Mouse (Mus musculus): ENCODE measurements at regions not wholly inside any gene's neighbourhood (a gene's known extent, or its start where the extent isn't known, plus 50 kb on each side); places are given as distances from the start of the nearest gene placed in this dataset.

- H3K4me2 ChIP-seq = no peak overlapping the region
- no peak for ATAC-seq (ENCODE audit: insufficient read depth)
- no peak overlapping the region for H3K9ac ChIP-seq
- H3K9me3 ChIP-seq (replicated peaks) = no peaks in the 10 kb centered on the region
- H3K4me3 ChIP-seq (replicated peaks) = no peak overlapping the region
- no peak overlapping the region for H3K27ac ChIP-seq (replicated peaks)
- no peaks in the 10 kb centered on the region for H3K27me3 ChIP-seq
- H3K4me1 ChIP-seq (replicated peaks) = no peaks in the 10 kb centered on the region
- no peaks in the 10 kb centered on the region for H3K36me3 ChIP-seq (replicated peaks)
Observed at GRCm38 (mm10) chr10:37436849-37437248, 298.1 kb upstream of the Marcks start.

GRCm38 (mm10) chr10:37434229-37434628, 295.5 kb upstream of the Marcks start:
- WGBS (ENCODE audit: insufficient replicate concordance) = 44% methylated on average over 5 of the region's 5 CpGs
- ATAC-seq (ENCODE audit: insufficient read depth) = no peak
- H3K4me1 ChIP-seq (replicated peaks) = no peaks in the 10 kb centered on the region

GRCm38 (mm10) chr10:37423047-37423446, 284.3 kb upstream of the Marcks start:
- Histone ChIP-seq H3K9me3 (replicated peaks) (no peaks in the 10 kb centered on the region), H3K36me3 (replicated peaks) (no peaks in the 10 kb centered on the region), H3K9ac (no peak overlapping the region), H3K4me1 (replicated peaks) (no peaks in the 10 kb centered on the region), H3K27me3 (no peaks in the 10 kb centered on the region), H3K4me3 (replicated peaks) (no peak overlapping the region), H3K27ac (replicated peaks) (no peak overlapping the region), H3K4me2 (no peak overlapping the region)
- WGBS (ENCODE audit: insufficient replicate concordance) = 35% methylated on average over 1 of the region's 1 CpGs
- no peak for ATAC-seq (ENCODE audit: insufficient read depth)

More at GRCm38 (mm10) chr10:37434229-37434628, 295.5 kb upstream of the Marcks start:
- Histone ChIP-seq H3K9ac (no peak overlapping the region), H3K9me3 (replicated peaks) (no peaks in the 10 kb centered on the region), H3K36me3 (replicated peaks) (no peaks in the 10 kb centered on the region), H3K27me3 (no peaks in the 10 kb centered on the region), H3K27ac (replicated peaks) (no peak overlapping the region), H3K4me3 (replicated peaks) (no peak overlapping the region), H3K4me2 (no peak overlapping the region)

GRCm38 (mm10) chr10:37422612-37423011, 283.9 kb upstream of the Marcks start:
- Histone ChIP-seq H3K4me2 (no peak overlapping the region), H3K27ac (replicated peaks) (no peak overlapping the region), H3K4me3 (replicated peaks) (no peak overlapping the region), H3K4me1 (replicated peaks) (no peaks in the 10 kb centered on the region), H3K9ac (no peak overlapping the region), H3K36me3 (replicated peaks) (no peaks in the 10 kb centered on the region), H3K27me3 (no peaks in the 10 kb centered on the region), H3K9me3 (replicated peaks) (no peaks in the 10 kb centered on the region)
- 68% methylated on average over 2 of the region's 2 CpGs for WGBS (ENCODE audit: insufficient replicate concordance)
- ATAC-seq (ENCODE audit: insufficient read depth) = no peak

- 48% methylated on average over 1 of the region's 1 CpGs for WGBS (ENCODE audit: insufficient replicate concordance)
- ATAC-seq (ENCODE audit: insufficient read depth) = no peak
- no peaks in the 10 kb centered on the region for H3K27me3 ChIP-seq
Observed at GRCm38 (mm10) chr10:37416321-37416720, 277.6 kb upstream of the Marcks start.

GRCm38 (mm10) chr10:37412401-37412800, 273.7 kb upstream of the Marcks start:
- WGBS (ENCODE audit: insufficient replicate concordance) = 67% methylated on average over 1 of the region's 1 CpGs
- Histone ChIP-seq H3K9me3 (replicated peaks) (no peaks in the 10 kb centered on the region), H3K4me3 (replicated peaks) (no peak overlapping the region), H3K36me3 (replicated peaks) (no peaks in the 10 kb centered on the region), H3K4me2 (no peak overlapping the region), H3K9ac (no peak overlapping the region), H3K27ac (replicated peaks) (no peak overlapping the region), H3K27me3 (no peaks in the 10 kb centered on the region), H3K4me1 (replicated peaks) (no peaks in the 10 kb centered on the region)
- ATAC-seq (ENCODE audit: insufficient read depth) = no peak

More at GRCm38 (mm10) chr10:37416321-37416720, 277.6 kb upstream of the Marcks start:
- Histone ChIP-seq H3K27ac (replicated peaks) (no peak overlapping the region), H3K9ac (no peak overlapping the region), H3K9me3 (replicated peaks) (no peaks in the 10 kb centered on the region), H3K4me2 (no peak overlapping the region), H3K36me3 (replicated peaks) (no peaks in the 10 kb centered on the region), H3K4me3 (replicated peaks) (no peak overlapping the region), H3K4me1 (replicated peaks) (no peaks in the 10 kb centered on the region)

- H3K9ac ChIP-seq = no peak overlapping the region
- ATAC-seq (ENCODE audit: insufficient read depth) = no peak
Observed at GRCm38 (mm10) chr10:37409749-37410148, 271.0 kb upstream of the Marcks start.

GRCm38 (mm10) chr10:37407487-37407886, 268.8 kb upstream of the Marcks start:
- ATAC-seq (ENCODE audit: insufficient read depth) = no peak
- Histone ChIP-seq H3K9ac (no peak overlapping the region), H3K4me1 (replicated peaks) (no peaks in the 10 kb centered on the region), H3K27me3 (no peaks in the 10 kb centered on the region), H3K9me3 (replicated peaks) (no peaks in the 10 kb centered on the region), H3K4me2 (no peak overlapping the region), H3K4me3 (replicated peaks) (no peak overlapping the region), H3K27ac (replicated peaks) (no peak overlapping the region), H3K36me3 (replicated peaks) (no peaks in the 10 kb centered on the region)
- WGBS (ENCODE audit: insufficient replicate concordance) = 54% methylated on average over 2 of the region's 2 CpGs

More at GRCm38 (mm10) chr10:37409749-37410148, 271.0 kb upstream of the Marcks start:
- no peaks in the 10 kb centered on the region for H3K27me3 ChIP-seq
- H3K4me2 ChIP-seq = no peak overlapping the region
- no peaks in the 10 kb centered on the region for H3K4me1 ChIP-seq (replicated peaks)
- WGBS (ENCODE audit: insufficient replicate concordance) = 36% methylated on average over 1 of the region's 1 CpGs
- H3K36me3 ChIP-seq (replicated peaks) = no peaks in the 10 kb centered on the region
- no peaks in the 10 kb centered on the region for H3K9me3 ChIP-seq (replicated peaks)
- no peak overlapping the region for H3K27ac ChIP-seq (replicated peaks)
- no peak overlapping the region for H3K4me3 ChIP-seq (replicated peaks)

- Histone ChIP-seq H3K4me2 (no peak overlapping the region), H3K9me3 (replicated peaks) (no peaks in the 10 kb centered on the region), H3K4me1 (replicated peaks) (no peaks in the 10 kb centered on the region), H3K4me3 (replicated peaks) (no peak overlapping the region), H3K9ac (no peak overlapping the region), H3K27ac (replicated peaks) (no peak overlapping the region), H3K36me3 (replicated peaks) (no peaks in the 10 kb centered on the region), H3K27me3 (no peaks in the 10 kb centered on the region)
- ATAC-seq (ENCODE audit: insufficient read depth) = no peak
- 77% methylated on average over 4 of the region's 4 CpGs for WGBS (ENCODE audit: insufficient replicate concordance)
Observed at GRCm38 (mm10) chr10:37404933-37405332, 266.2 kb upstream of the Marcks start.

- Histone ChIP-seq H3K9ac (no peak overlapping the region), H3K4me3 (replicated peaks) (no peak overlapping the region), H3K9me3 (replicated peaks) (no peaks in the 10 kb centered on the region), H3K4me1 (replicated peaks) (no peaks in the 10 kb centered on the region), H3K27me3 (no peaks in the 10 kb centered on the region), H3K4me2 (no peak overlapping the region), H3K27ac (replicated peaks) (no peak overlapping the region), H3K36me3 (replicated peaks) (no peaks in the 10 kb centered on the region)
- no peak for ATAC-seq (ENCODE audit: insufficient read depth)
Observed at GRCm38 (mm10) chr10:37404407-37404806, 265.7 kb upstream of the Marcks start.

- Histone ChIP-seq H3K4me2 (no peak overlapping the region), H3K27me3 (no peaks in the 10 kb centered on the region), H3K4me1 (replicated peaks) (no peaks in the 10 kb centered on the region), H3K9me3 (replicated peaks) (no peaks in the 10 kb centered on the region), H3K9ac (no peak overlapping the region), H3K36me3 (replicated peaks) (no peaks in the 10 kb centered on the region), H3K4me3 (replicated peaks) (no peak overlapping the region), H3K27ac (replicated peaks) (no peak overlapping the region)
- whole genome bisulfite sequencing (ENCODE audit: insufficient replicate concordance) = 61% methylated on average over 1 of the region's 1 CpGs
- ATAC-seq (ENCODE audit: insufficient read depth) = no peak
Observed at GRCm38 (mm10) chr10:37402376-37402775, 263.7 kb upstream of the Marcks start.

GRCm38 (mm10) chr10:37400991-37401390, 262.3 kb upstream of the Marcks start:
- no peak for ATAC-seq (ENCODE audit: insufficient read depth)
- 48% methylated on average over 1 of the region's 1 CpGs for WGBS (ENCODE audit: insufficient replicate concordance)
- no peaks in the 10 kb centered on the region for H3K36me3 ChIP-seq (replicated peaks)
- H3K4me3 ChIP-seq (replicated peaks) = no peak overlapping the region
- H3K9me3 ChIP-seq (replicated peaks) = no peaks in the 10 kb centered on the region
- no peaks in the 10 kb centered on the region for H3K4me1 ChIP-seq (replicated peaks)
- H3K27me3 ChIP-seq = no peaks in the 10 kb centered on the region
- H3K27ac ChIP-seq (replicated peaks) = no peak overlapping the region
- H3K4me2 ChIP-seq = no peak overlapping the region
- H3K9ac ChIP-seq = no peak overlapping the region
